Mouse (Mus musculus): ENCODE data around the gene Jade3. TPM values are rescaled to one million over a fixed set of nuclear protein-coding genes. Genes with fewer than 3 reads are reported as not detected.

Gene Jade3
- total and polyA plus RNA-seq, 3 experiments: 19.7 to 22.7 TPM; not detected in 1

GRCm38 (mm10) chrX:20404068-20404467 lies 21.4 kb upstream of the Jade3 start:
- Histone ChIP-seq H3K79me2 (ENCODE audit: control insufficient read depth, insufficient read depth, low read length, poor library complexity) (no peaks in the 10 kb centered on the region), H3K9ac (ENCODE audit: control insufficient read depth, low read depth, low read length, poor library complexity, severe bottlenecking) (no peak overlapping the region), H3K27me3 (ENCODE audit: control insufficient read depth in 1 of 2, insufficient read depth in 2 of 2, low read length in 2 of 2) (no peaks in the 10 kb centered on the region), H3K9me3 (replicated peaks; ENCODE audit: insufficient read depth, low read length) (no peaks in the 10 kb centered on the region), H3K27ac (ENCODE audit: control insufficient read depth, low read depth, low read length) (no peak overlapping the region), H3K4me1 (ENCODE audit: control insufficient read depth in 1 of 2, insufficient read depth in 2 of 2, low read length in 2 of 2) (peaks cover 0 to 5% of the 10 kb centered on the region in 2 experiments; a peak in 2 of 4 replicates), H3K4me3 (ENCODE audit: control insufficient read depth in 1 of 2, insufficient read depth in 1 of 2, low read depth in 2 of 2, low read length in 2 of 2) (no peak overlapping the region), H3K36me3 (ENCODE audit: control insufficient read depth in 1 of 2, insufficient read depth in 2 of 2, low read length in 2 of 2) (peaks cover 0 to 18% of the 10 kb centered on the region in 2 experiments; a peak in 2 of 4 replicates)
- peak; percentile 79 for DNase-seq (ENCODE audit: low read depth, low spot score)
- TF ChIP-seq SMC3 (IDR thresholded peaks at IDR 0.05; ENCODE audit: low read depth, low read length) (peak; percentile 71), CTCF (IDR thresholded peaks at IDR 0.05 in 2 of 3, conservative IDR thresholded peaks at IDR 0.05 in 1 of 3; ENCODE audit: control insufficient read depth in 1 of 3, insufficient read depth in 1 of 3, low read depth in 2 of 3, low read length in 3 of 3, poor library complexity in 1 of 3, severe bottlenecking in 1 of 3) (peak; percentile 33 to 67 (median 63); a peak in 5 of 6 replicates), ETS1 (IDR thresholded peaks at IDR 0.05; ENCODE audit: low read depth, low read length) (no peak), RAD21 (IDR thresholded peaks at IDR 0.05; ENCODE audit: low read depth, low read length) (peak; percentile 49)

GRCm38 (mm10) chrX:20406909-20407308 lies 18.6 kb upstream of the Jade3 start:
- DNase-seq (ENCODE audit: low read depth, low spot score): peak; percentile 75
- no peaks in the 10 kb centered on the region for H3K27me3 ChIP-seq (ENCODE audit: control insufficient read depth in 1 of 2, insufficient read depth in 2 of 2, low read length in 2 of 2)
- H3K4me3 ChIP-seq (ENCODE audit: control insufficient read depth in 1 of 2, insufficient read depth in 1 of 2, low read depth in 2 of 2, low read length in 2 of 2): no peak overlapping the region
- H3K9me3 ChIP-seq (replicated peaks; ENCODE audit: insufficient read depth, low read length): no peaks in the 10 kb centered on the region
- peaks cover 0 to 24% of the 10 kb centered on the region in 2 experiments; a peak in 2 of 4 replicates for H3K36me3 ChIP-seq (ENCODE audit: control insufficient read depth in 1 of 2, insufficient read depth in 2 of 2, low read length in 2 of 2)
- no peaks in the 10 kb centered on the region for H3K79me2 ChIP-seq (ENCODE audit: control insufficient read depth, insufficient read depth, low read length, poor library complexity)
- peaks cover 0 to 6% of the 10 kb centered on the region in 2 experiments; a peak in 2 of 4 replicates for H3K4me1 ChIP-seq (ENCODE audit: control insufficient read depth in 1 of 2, insufficient read depth in 2 of 2, low read length in 2 of 2)
- H3K27ac ChIP-seq (ENCODE audit: control insufficient read depth, low read depth, low read length): no peak overlapping the region
- H3K9ac ChIP-seq (ENCODE audit: control insufficient read depth, low read depth, low read length, poor library complexity, severe bottlenecking): no peak overlapping the region
- TF ChIP-seq KAT2A (conservative IDR thresholded peaks at IDR 0.05; ENCODE audit: low read depth, low read length): no peak
- TF ChIP-seq TAL1 (IDR thresholded peaks at IDR 0.05; ENCODE audit: low read length): peak; percentile 26; the same call in 1 of the 2 replicates
- TF ChIP-seq JUND (IDR thresholded peaks at IDR 0.05; ENCODE audit: low read depth, low read length): 0 out of 2 replicates have a peak, but pooled peaks have one; percentile 63
- peak; percentile 72 for TF ChIP-seq GATA1 (IDR thresholded peaks at IDR 0.05; ENCODE audit: low read depth, low read length)
- TF ChIP-seq EP300 (IDR thresholded peaks at IDR 0.05; ENCODE audit: low read depth in 1 of 2, low read length in 2 of 2): peak; percentile 13 to 48; a peak in 1 of 4 replicates

GRCm38 (mm10) chrX:20407676-20408075 lies 17.8 kb upstream of the Jade3 start:
- DNase-seq (ENCODE audit: low read depth, low spot score): no peak
- Histone ChIP-seq H3K27me3 (ENCODE audit: control insufficient read depth in 1 of 2, insufficient read depth in 2 of 2, low read length in 2 of 2) (no peaks in the 10 kb centered on the region), H3K36me3 (ENCODE audit: control insufficient read depth in 1 of 2, insufficient read depth in 2 of 2, low read length in 2 of 2) (peaks cover 0 to 27% of the 10 kb centered on the region in 2 experiments; a peak in 2 of 4 replicates), H3K79me2 (ENCODE audit: control insufficient read depth, insufficient read depth, low read length, poor library complexity) (no peaks in the 10 kb centered on the region), H3K9ac (ENCODE audit: control insufficient read depth, low read depth, low read length, poor library complexity, severe bottlenecking) (no peak overlapping the region), H3K9me3 (replicated peaks; ENCODE audit: insufficient read depth, low read length) (no peaks in the 10 kb centered on the region), H3K4me3 (ENCODE audit: control insufficient read depth in 1 of 2, insufficient read depth in 1 of 2, low read depth in 2 of 2, low read length in 2 of 2) (no peak overlapping the region), H3K27ac (ENCODE audit: control insufficient read depth, low read depth, low read length) (no peak overlapping the region), H3K4me1 (ENCODE audit: control insufficient read depth in 1 of 2, insufficient read depth in 2 of 2, low read length in 2 of 2) (peaks cover 6 to 12% of the 10 kb centered on the region in 2 experiments; a peak in 3 of 4 replicates)
- TF ChIP-seq NELFE (IDR thresholded peaks at IDR 0.05; ENCODE audit: low read depth, low read length) (no peak), ZMIZ1 (IDR thresholded peaks at IDR 0.05; ENCODE audit: low read depth, low read length) (no peak), POLR2AphosphoS5 (IDR thresholded peaks at IDR 0.05; ENCODE audit: borderline replicate concordance, low read depth, low read length) (no peak), SIN3A (IDR thresholded peaks at IDR 0.05; ENCODE audit: low read length) (no peak), TBP (IDR thresholded peaks at IDR 0.05; ENCODE audit: low read depth, low read length) (no peak), TAL1 (IDR thresholded peaks at IDR 0.05; ENCODE audit: low read length) (no peak), ZNF384 (IDR thresholded peaks at IDR 0.05; ENCODE audit: low read depth, low read length) (no peak), ZKSCAN1 (IDR thresholded peaks at IDR 0.05; ENCODE audit: low read depth, low read length) (no peak), MYB (IDR thresholded peaks at IDR 0.05; ENCODE audit: low read depth, low read length) (no peak), JUND (IDR thresholded peaks at IDR 0.05; ENCODE audit: low read depth, low read length) (no peak), TCF12 (IDR thresholded peaks at IDR 0.05; ENCODE audit: low read depth, low read length) (no peak), POLR2AphosphoS2 (IDR thresholded peaks at IDR 0.05; ENCODE audit: low read length) (no peak), HCFC1 (IDR thresholded peaks at IDR 0.05; ENCODE audit: low read depth, low read length) (no peak), RAD21 (IDR thresholded peaks at IDR 0.05; ENCODE audit: low read depth, low read length) (no peak), ZC3H11A (IDR thresholded peaks at IDR 0.05; ENCODE audit: low read depth, low read length) (no peak)

Measured in MEL (cell line).